Mouse (Mus musculus) midbrain, embryonic 11.5 days (tissue): Measurements from ENCODE around the gene Atxn7l2. TPM values are rescaled to one million over a fixed set of nuclear protein-coding genes. Genes with fewer than 3 reads are reported as not detected.

Source experiments
- ATAC-seq: fragments of 200-750 bp; cut with Nextera tagmentation; 2 replicates; pipeline ENCODE4 v1.8.0; 2017; ENCODE audit warnings: moderate TSS enrichment, moderate library complexity; ENCODE audit not compliant: low FRiP score
- DNase-seq: peaks from one replicate; pipeline ENCODE4 v3.0.0; 2015; ENCODE audit warnings: low spot score; ENCODE audit errors: missing footprints
- H3K27ac ChIP-seq: fragments of 300-500 bp; sonication (generic); 2 replicates; pipeline ENCODE4 v1.5.1; 2014; ENCODE audit warnings: low read depth, low read length
- H3K27me3 ChIP-seq: fragments of 300-500 bp; sonication (generic); 2 replicates; pipeline ENCODE4 v1.6.1; 2014; ENCODE audit warnings: mild to moderate bottlenecking, low read length, moderate library complexity, mixed read lengths; ENCODE audit not compliant: control insufficient read depth, insufficient read depth
- H3K36me3 ChIP-seq: fragments of 300-500 bp; sonication (generic); 2 replicates; pipeline ENCODE4 v1.6.1; 2014; ENCODE audit warnings: mild to moderate bottlenecking, low read length, moderate library complexity, mixed read lengths; ENCODE audit not compliant: control insufficient read depth, insufficient read depth
- H3K4me1 ChIP-seq: fragments of 300-500 bp; sonication (generic); 2 replicates; pipeline ENCODE4 v1.6.1; 2014; ENCODE audit warnings: low read length; ENCODE audit not compliant: control insufficient read depth, insufficient read depth
- H3K4me2 ChIP-seq: fragments of 300-500 bp; sonication (generic); 2 replicates; pipeline ENCODE4 v1.6.1; 2014; ENCODE audit warnings: mild to moderate bottlenecking, moderate library complexity
- H3K4me3 ChIP-seq: fragments of 300-500 bp; sonication (generic); 2 replicates; pipeline ENCODE4 v1.5.1; 2014; ENCODE audit warnings: low read depth, low read length
- H3K9ac ChIP-seq: fragments of 300-500 bp; sonication (generic); 2 replicates; pipeline ENCODE4 v1.6.1; 2014; ENCODE audit warnings: low read length
- H3K9me3 ChIP-seq: fragments of 300-500 bp; sonication (generic); 2 replicates; pipeline ENCODE4 v1.6.1; 2016; ENCODE audit warnings: low read length; ENCODE audit not compliant: control insufficient read depth
- WGBS: fragments of 180-500 bp; shearing (Covaris S2); extraction: QIAGEN DNeasy Blood & Tissue Kit; methylation state at CpG from one replicate; pipeline ENCODE4 v1.1.7; 2014; 5-methylcytosine and 5-hydroxymethylcytosine counted together
- polyA plus RNA-seq: library from polyadenylated mRNA; unstranded; fragments of >200 nt; fragmentation: Nextera tagmentation; extraction: Ambion mirVana; gene quantifications from 2 replicates; pipeline ENCODE4 v1.2.1, GENCODE M21; 2014

Atxn7l2 gene
- polyA plus RNA-seq, 1 experiment from 2014 or later = 18.3 TPM

DNA sequence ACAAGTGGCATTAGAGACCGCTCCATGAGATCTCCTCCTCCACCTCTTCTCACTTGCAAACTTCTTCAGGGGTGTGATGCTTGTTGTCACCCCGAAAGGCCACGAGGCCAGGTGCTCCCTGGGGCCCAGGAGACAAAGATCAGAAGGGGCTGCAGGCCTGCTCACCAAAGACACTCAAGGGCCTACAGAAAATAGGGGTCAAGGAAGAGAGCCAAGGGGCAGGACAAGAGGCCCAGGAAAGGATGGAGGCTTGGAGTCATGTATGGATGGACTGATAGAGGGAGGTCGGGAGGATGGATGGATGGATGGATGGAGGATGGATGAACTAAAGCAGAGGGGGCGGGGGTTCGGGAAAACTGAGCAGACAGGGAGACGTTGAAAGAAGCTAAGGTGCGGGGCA is 1.2 kb downstream of the Atxn7l2 start:
- peak; percentile 20 for ATAC-seq
- DNase-seq = peak; percentile 93
- H3K9ac ChIP-seq = peak overlapping the region; percentile 93
- peak overlapping the region; percentile 69 for H3K4me2 ChIP-seq
- H3K9me3 ChIP-seq = no peaks in the 10 kb centered on the region
- 9% methylated on average over 8 of the region's 8 CpGs for WGBS
- H3K27ac ChIP-seq = peak overlapping the region; percentile 18; the same call in 1 of the 2 replicates
- peaks cover 7% of the 10 kb centered on the region for H3K36me3 ChIP-seq
- H3K4me1 ChIP-seq = peaks cover 11% of the 10 kb centered on the region
- no peaks in the 10 kb centered on the region for H3K27me3 ChIP-seq
- H3K4me3 ChIP-seq = peak overlapping the region; percentile 61

DNA sequence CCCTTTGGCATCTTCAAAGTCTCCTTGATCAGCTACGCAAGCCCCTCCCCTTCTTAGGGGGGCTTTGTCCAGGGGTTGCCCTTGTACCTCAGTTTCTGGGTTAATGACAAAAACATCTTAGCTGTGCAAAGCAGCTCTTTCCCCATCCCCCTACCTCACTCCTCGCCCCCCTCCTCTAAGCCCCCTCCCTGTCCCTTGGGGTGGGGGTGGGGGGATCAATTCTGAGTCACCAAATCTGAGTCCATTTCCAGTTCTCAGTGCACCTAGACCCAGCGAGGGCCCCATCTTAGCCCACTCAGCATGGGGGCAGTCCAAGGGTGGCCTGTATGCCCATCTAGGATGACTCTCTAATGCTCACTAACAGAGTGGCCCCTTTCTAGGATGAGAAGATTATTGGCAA is 1.7 kb downstream of the Atxn7l2 start:
- ATAC-seq (no peak), DNase-seq (no peak)
- no peaks in the 10 kb centered on the region for H3K27me3 ChIP-seq
- H3K9ac ChIP-seq = peak overlapping the region; percentile 93
- peaks cover 8% of the 10 kb centered on the region for H3K36me3 ChIP-seq
- peak overlapping the region; percentile 18; the same call in 1 of the 2 replicates for H3K27ac ChIP-seq
- H3K4me3 ChIP-seq = peak overlapping the region; percentile 61
- peak overlapping the region; percentile 69 for H3K4me2 ChIP-seq
- H3K4me1 ChIP-seq = peaks cover 11% of the 10 kb centered on the region
- no peaks in the 10 kb centered on the region for H3K9me3 ChIP-seq
- WGBS = 60% methylated on average over 3 of the region's 3 CpGs

DNA sequence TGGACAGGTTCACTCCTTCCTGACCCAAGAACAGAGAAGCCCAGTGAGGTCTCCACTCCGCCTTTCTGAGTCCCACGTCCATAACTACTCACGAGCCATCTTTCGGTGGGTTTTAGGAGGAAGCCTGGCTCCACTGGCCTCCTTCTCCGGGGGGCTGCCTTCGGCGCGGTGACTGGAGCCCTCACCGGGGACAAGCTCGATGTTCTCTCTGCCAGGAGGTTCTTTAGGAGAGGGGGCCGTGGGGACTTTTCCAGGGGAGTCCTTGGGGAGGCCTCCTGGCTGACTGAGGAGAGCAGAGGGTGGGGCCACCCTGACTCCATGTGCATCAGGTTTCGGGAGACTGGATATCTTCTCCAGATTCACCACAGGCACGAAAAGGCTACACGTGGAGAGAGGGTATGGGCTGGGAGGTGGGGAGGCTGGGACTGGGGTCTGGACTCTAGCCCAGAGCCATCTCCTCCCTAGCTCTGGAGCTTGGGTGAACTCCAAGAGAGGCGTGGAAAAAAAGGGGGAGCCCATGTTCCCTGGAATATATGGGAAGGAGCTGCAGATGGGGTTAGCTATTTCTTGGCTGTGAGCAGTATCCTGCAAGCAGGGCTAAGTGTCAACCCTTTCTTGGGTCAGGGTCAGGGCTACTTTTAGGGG is 3.9 kb downstream of the Atxn7l2 start:
- Histone ChIP-seq H3K27ac (no peak overlapping the region), H3K9ac (no peak overlapping the region), H3K4me1 (peaks cover 11% of the 10 kb centered on the region), H3K27me3 (no peaks in the 10 kb centered on the region), H3K4me3 (no peak overlapping the region), H3K4me2 (no peak overlapping the region), H3K36me3 (peaks cover 17% of the 10 kb centered on the region), H3K9me3 (no peaks in the 10 kb centered on the region)
- WGBS = 94% methylated on average over 15 of the region's 15 CpGs
- DNase-seq = no peak
- ATAC-seq = no peak

DNA sequence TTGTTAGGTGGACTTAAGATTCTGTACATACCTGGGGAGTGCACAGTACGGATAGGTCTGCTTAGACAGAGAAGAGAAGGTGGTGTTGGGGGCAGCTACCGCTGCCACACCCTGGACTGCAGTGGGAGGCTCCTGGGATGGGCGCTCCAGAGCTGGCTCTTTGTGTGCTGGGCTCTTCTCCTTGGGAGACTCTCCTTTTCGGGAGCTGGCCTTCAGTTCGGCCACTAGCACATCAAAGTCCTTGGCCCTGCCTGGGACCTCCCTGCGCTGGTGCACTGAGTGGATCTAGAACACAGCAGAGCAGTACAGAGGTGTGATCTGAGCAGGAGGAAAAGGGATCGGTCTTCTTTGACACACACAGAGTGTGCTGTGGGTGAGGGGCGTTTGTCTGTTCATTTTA is 5.1 kb downstream of the Atxn7l2 start:
- no peak overlapping the region for H3K27ac ChIP-seq
- no peak for ATAC-seq
- DNase-seq = no peak
- no peak overlapping the region for H3K4me2 ChIP-seq
- peaks cover 17% of the 10 kb centered on the region for H3K4me1 ChIP-seq
- H3K4me3 ChIP-seq = no peak overlapping the region
- H3K9me3 ChIP-seq = no peaks in the 10 kb centered on the region
- 86% methylated on average over 8 of the region's 8 CpGs for WGBS
- no peaks in the 10 kb centered on the region for H3K27me3 ChIP-seq
- peaks cover 17% of the 10 kb centered on the region for H3K36me3 ChIP-seq
- H3K9ac ChIP-seq = no peak overlapping the region

DNA sequence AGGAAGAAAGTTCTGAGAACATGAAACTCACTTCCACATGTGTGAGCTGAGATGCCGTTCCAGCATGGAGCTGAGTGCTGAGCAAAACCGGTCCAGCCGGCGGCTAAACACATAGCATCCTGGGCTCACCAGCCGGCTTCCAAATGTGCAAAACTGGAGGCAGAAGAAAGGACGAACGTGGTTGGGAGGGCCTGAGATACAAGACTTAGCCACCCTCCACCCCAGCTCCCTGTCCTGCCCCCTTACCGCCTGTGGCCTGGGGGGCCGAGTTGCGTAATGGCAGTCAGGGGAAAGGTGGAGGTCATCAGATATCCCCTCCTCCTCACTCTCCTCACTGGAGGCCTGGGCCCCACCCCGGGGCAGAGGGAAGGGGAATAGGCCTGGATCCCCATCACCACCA is 6.3 kb downstream of the Atxn7l2 start:
- H3K9me3 ChIP-seq = no peaks in the 10 kb centered on the region
- H3K27me3 ChIP-seq = no peaks in the 10 kb centered on the region
- 86% methylated on average over 11 of the region's 11 CpGs for WGBS
- peaks cover 20% of the 10 kb centered on the region for H3K4me1 ChIP-seq
- H3K27ac ChIP-seq = no peak overlapping the region
- no peak overlapping the region for H3K4me2 ChIP-seq
- ATAC-seq (no peak), DNase-seq (no peak)
- H3K9ac ChIP-seq = no peak overlapping the region
- H3K4me3 ChIP-seq = no peak overlapping the region
- peaks cover 17% of the 10 kb centered on the region for H3K36me3 ChIP-seq

DNA sequence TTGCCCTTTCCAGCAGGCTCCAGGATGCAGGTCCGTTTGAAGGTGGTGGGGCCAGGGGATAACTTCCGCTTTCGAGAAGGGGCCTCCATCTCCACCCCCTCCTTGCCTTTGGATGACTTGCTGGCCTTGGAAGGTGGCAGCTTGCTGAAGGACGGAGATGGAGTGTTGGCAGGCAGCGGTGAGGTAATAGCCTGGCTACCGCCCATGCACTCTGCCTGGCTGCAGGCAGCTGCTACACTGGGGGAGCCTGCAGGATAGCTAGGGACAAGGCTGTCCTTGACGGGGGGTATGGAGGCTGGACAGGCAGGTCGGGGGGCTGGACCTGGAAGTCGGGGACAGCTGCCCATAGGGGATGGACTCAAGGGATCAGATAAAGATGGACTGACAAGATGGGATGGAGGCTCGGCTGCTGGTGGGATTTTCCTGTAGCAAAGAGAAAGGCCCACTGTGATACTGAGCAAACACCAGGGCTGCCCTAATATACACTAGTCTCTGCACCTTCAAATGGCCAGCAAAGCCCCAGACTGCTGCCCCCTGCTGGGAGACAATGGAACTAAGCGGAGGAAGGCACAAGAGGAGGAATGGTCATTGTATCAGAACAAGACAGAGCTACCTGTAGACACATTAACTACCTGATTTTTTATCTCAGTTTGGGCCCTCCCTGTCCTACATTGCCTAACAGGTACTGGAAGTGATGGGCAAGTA is 7.0 kb downstream of the Atxn7l2 start:
- Histone ChIP-seq H3K36me3 (peaks cover 17% of the 10 kb centered on the region), H3K9ac (no peak overlapping the region), H3K4me2 (no peak overlapping the region), H3K27ac (no peak overlapping the region), H3K27me3 (no peaks in the 10 kb centered on the region), H3K4me1 (peaks cover 13% of the 10 kb centered on the region), H3K9me3 (no peaks in the 10 kb centered on the region), H3K4me3 (no peak overlapping the region)
- DNase-seq = peak; percentile 96
- ATAC-seq = no peak
- WGBS = 89% methylated on average over 11 of the region's 11 CpGs

DNA sequence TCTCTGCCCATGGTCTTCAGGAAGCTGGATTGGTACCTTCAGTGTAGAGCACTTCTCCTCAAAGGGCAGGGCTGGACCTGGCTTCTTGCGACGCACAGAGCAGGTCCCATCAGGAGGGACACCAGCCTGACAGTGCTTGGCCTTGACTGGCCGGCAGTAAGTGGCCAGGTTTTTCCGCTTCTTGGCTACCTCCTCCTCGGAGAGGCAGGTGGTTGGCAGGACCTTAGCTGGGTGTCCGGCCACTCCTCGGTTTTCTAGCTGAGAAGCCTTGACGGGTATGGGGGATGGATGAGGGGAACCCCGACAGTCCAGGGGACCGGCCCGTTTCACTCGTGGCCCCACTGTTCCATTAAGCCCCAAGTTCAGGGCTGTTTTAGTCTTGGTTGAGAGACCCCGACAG is 7.5 kb downstream of the Atxn7l2 start:
- DNase-seq = no peak

DNA sequence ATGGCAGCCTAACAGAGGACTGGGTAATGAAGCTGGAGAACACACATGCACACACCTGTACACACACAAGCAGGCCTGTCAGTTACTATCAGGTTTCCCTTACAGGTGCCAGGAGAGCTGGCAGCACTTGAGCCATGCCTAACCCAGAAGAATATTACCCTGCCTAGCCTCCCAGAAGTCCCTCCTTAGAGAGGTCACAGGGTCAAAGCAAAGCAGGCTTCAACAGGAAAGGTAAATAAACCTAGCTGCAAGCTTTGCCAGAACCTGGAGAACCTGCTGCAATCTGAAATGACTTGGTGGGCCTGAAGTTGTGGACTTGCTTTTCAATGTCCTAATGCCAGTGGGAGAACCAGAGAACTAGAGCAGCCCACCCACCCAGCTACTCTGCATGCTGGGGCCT is 8.2 kb downstream of the Atxn7l2 start:
- Histone ChIP-seq H3K27ac (no peak overlapping the region), H3K4me1 (peaks cover 10% of the 10 kb centered on the region), H3K36me3 (peaks cover 17% of the 10 kb centered on the region), H3K9me3 (no peaks in the 10 kb centered on the region), H3K4me2 (no peak overlapping the region), H3K4me3 (no peak overlapping the region), H3K9ac (no peak overlapping the region), H3K27me3 (no peaks in the 10 kb centered on the region)
- ATAC-seq (no peak), DNase-seq (no peak)

More for the DNA sequence above, 7.5 kb downstream of the Atxn7l2 start:
- no peak overlapping the region for H3K4me3 ChIP-seq
- WGBS = 95% methylated on average over 13 of the region's 13 CpGs
- H3K4me1 ChIP-seq = peaks cover 10% of the 10 kb centered on the region
- H3K27ac ChIP-seq = no peak overlapping the region
- peaks cover 17% of the 10 kb centered on the region for H3K36me3 ChIP-seq
- H3K9me3 ChIP-seq = no peaks in the 10 kb centered on the region
- no peaks in the 10 kb centered on the region for H3K27me3 ChIP-seq
- H3K4me2 ChIP-seq = no peak overlapping the region
- H3K9ac ChIP-seq = no peak overlapping the region
- ATAC-seq = no peak
